Mouse (Mus musculus) testis, adult 2 months (tissue): Measurements from ENCODE around the gene Elof1. TPM values are rescaled to one million over a fixed set of nuclear protein-coding genes. Genes with fewer than 3 reads are reported as not detected.

Experiments
- H3K27ac ChIP-seq: fragments of 200-500 bp; 2 replicates; pipeline ENCODE4 v1.5.1; 2012; ENCODE audit warnings: low read depth, low read length; ENCODE audit not compliant: control insufficient read depth, insufficient read depth
- H3K27me3 ChIP-seq: fragments of 200-500 bp; 2 replicates; pipeline ENCODE4 v1.6.1; 2012; ENCODE audit warnings: mild to moderate bottlenecking, low read length, moderate library complexity; ENCODE audit not compliant: control insufficient read depth, insufficient read depth
- H3K36me3 ChIP-seq: fragments of 200-500 bp; 2 replicates; pipeline ENCODE4 v1.6.1; 2012; ENCODE audit warnings: mild to moderate bottlenecking, low read length; ENCODE audit not compliant: control insufficient read depth, insufficient read depth
- H3K4me1 ChIP-seq: fragments of 200-500 bp; 2 replicates; pipeline ENCODE4 v1.6.1; 2012; ENCODE audit warnings: low read length; ENCODE audit not compliant: control insufficient read depth, insufficient read depth
- H3K4me3 ChIP-seq: fragments of 200-500 bp; 2 replicates; pipeline ENCODE4 v1.5.1; 2012; ENCODE audit warnings: low read depth, mild to moderate bottlenecking, low read length, moderate library complexity, mixed read lengths; ENCODE audit not compliant: control insufficient read depth
- CTCF ChIP-seq: fragments of 200-500 bp; IDR thresholded peaks from 2 replicates; pipeline ENCODE4 v1.5.1; 2012; ENCODE audit warnings: low read depth, mild to moderate bottlenecking, inconsistent platforms, low read length, moderate library complexity; ENCODE audit not compliant: control insufficient read depth, insufficient read depth, insufficient replicate concordance
- POLR2A ChIP-seq: fragments of 200-500 bp; IDR thresholded peaks from 2 replicates; pipeline ENCODE4 v1.6.1; 2012; ENCODE audit warnings: low read depth, mild to moderate bottlenecking, inconsistent platforms, low read length, moderate library complexity; ENCODE audit not compliant: control insufficient read depth
- polyA plus RNA-seq: library from polyadenylated mRNA; depleted of rRNA; stranded (reverse); fragments of >200 nt; gene quantifications from 2 replicates; pipeline ENCODE4 v1.2.3, GENCODE M21; 2012

The Elof1 gene
- polyA plus RNA-seq, 1 experiment, result 1,299 TPM

DNA sequence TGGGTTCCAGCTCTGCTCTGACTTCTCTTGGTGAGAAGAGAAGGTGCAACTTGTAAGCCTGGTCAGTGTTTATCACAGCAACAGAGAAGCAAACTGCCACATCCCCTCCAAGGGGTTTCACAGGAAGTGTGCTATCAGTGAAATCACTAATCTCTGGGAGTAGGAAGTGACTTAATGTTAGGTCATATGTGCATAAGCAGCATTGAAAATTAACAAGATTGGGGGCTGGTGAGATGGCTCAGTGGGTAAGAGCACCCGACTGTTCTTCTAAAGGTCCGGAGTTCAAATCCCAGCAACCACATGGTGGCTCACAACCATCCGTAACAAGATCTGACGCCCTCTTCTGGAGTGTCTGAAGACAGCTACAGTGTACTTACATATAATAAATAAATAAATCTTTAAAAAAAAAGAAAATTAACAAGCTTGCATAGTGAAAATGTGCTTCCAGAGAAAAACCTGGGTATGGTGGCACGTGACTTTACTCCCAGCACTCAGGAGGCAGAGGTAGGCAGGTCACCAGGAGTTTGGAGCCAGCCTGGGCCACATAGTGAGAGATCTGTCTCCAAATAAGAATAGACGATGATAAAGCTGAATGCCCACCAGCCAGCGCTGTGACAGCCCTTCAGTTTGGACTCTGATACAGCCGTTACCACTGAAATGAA, 27.5 kb upstream of the Elof1 start:
- peaks cover 3% of the 10 kb centered on the region for H3K4me1 ChIP-seq
- H3K4me3 ChIP-seq, result no peak overlapping the region
- no peak overlapping the region for H3K27ac ChIP-seq
- H3K27me3 ChIP-seq, result no peaks in the 10 kb centered on the region
- TF ChIP-seq POLR2A (no peak), CTCF (no peak)
- H3K36me3 ChIP-seq, result no peaks in the 10 kb centered on the region

DNA sequence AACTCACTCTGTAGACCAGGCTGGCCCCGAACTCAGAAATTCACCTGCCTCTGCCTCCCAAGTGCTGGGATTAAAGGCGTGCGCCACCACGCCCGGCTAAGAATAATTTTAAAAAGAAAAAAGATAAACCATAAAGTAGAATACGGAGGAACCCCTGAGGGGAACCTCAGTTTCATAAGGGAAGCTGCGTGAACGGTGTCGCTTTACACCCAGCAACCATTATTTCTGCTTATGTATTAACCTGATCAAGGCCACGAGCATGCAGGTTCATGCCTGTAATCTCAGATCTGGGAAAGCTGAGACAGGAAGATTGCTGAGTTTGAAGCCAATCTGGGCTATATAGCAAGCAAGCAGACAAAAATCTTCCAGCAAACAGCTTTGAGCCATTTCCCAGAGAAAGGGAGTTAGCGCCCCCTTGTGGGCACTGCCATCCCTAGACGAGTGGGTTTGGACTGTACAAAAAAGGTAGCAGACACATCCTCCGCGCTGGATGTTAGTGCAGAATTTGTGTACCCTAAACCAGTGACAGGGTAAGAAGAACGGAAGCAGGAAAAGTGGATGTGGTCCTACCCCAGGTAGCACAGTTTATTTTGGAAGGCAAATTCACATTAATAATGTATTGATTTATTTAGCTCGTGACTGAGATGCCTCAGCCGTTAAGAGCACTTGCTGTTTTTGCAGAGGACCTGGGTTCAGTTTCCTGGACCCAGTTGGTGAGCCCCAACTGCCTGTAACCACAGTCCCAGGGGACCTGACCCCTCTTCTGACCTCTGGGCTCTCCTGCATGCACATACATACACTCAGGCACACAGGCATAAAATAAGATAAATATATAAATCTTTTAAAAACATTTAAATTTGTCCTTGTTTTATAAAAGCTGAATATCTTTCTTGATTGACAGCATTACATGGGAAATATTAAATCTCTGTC, 26.4 kb upstream of the Elof1 start:
- Histone ChIP-seq H3K4me1 (no peaks in the 10 kb centered on the region; the same call in 1 of the 2 replicates), H3K36me3 (no peaks in the 10 kb centered on the region), H3K4me3 (no peak overlapping the region), H3K27ac (no peak overlapping the region), H3K27me3 (no peaks in the 10 kb centered on the region)
- peak; percentile 90; the same call in 1 of the 2 replicates for TF ChIP-seq CTCF
- no peak for TF ChIP-seq POLR2A

DNA sequence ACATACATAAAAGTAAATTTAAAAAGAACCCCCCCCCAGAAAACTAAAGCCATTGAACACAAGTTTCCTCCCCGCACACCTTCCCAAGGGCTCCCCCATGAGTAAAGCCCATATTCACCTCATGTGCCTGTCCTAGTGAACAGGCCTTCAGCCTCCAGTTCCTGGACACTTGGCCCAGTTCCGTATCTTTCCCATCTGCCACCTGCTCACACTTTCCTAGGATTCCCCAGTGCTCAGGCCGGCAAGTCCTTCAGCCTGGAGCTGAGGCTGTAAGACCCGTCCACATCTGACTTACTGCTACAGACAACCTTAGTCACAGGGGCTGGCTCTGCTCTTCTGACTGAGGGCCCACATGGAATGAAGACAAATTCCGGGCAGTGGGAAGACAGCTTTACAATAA, 22.8 kb upstream of the Elof1 start:
- TF ChIP-seq CTCF, result no peak
- no peak for TF ChIP-seq POLR2A
- Histone ChIP-seq H3K27me3 (no peaks in the 10 kb centered on the region), H3K4me1 (no peaks in the 10 kb centered on the region; the same call in none of the 2 replicates), H3K4me3 (no peak overlapping the region), H3K36me3 (no peaks in the 10 kb centered on the region), H3K27ac (no peak overlapping the region)

DNA sequence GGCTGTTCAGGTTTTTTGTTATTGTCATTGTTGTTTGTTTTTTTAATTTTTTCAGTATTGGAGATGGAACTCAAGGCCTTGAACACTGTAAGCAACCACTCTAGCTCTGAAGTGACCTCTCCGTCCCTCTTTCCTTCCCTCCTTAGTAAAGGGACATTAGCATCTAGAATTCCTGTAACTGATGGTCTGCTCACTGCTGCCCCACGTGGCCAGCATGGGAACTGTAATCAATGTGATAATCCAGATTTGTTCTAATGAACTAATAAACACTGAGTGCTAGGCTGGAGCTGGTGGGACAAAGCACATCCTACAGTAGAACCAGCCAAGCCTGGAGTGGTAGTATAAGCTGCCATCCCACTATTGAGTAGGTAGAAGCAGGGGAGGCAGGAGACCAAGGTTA, 21.5 kb upstream of the Elof1 start:
- TF ChIP-seq CTCF (peak; percentile 67; the same call in 1 of the 2 replicates), POLR2A (no peak)
- H3K36me3 ChIP-seq, result no peaks in the 10 kb centered on the region
- H3K27me3 ChIP-seq, result no peaks in the 10 kb centered on the region
- H3K4me3 ChIP-seq, result no peak overlapping the region
- no peaks in the 10 kb centered on the region; the same call in 1 of the 2 replicates for H3K4me1 ChIP-seq
- no peak overlapping the region for H3K27ac ChIP-seq

DNA sequence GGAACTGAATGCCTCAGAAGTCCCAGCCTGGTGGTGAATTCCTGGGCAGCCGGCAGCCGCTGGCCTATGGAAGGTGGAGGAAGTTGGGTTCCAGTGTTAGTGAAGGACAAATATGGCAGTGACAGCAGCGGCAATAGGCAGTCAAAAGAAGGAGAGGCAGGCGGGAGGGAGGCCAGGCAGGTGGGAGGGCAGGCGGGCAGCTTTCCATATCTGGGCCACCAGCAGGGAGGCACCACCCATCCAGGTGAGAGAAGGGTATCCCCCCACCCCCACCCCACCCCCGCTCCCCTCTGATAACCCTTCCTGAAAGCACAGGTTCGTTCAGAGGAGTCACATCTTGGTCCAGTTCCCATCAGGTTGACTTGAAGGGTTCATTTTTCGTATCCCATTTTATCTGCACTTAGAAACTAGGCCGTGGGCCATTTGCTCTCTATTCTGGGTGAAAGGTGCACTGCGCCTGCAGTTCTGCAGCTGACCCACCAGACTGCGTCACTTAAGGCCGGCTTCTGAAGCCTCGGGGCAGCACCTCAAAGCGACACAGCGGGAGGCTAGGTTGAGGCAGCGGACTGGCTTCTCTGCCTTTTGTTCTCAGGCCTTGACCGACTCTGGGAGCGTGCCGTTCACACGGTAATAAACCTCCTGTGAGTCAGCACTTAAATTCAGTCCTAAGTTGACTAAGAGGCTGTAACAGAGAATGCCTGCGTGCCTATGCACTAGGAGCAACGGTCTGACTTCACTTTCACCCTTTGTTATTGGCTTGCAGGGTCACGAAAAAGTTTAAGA, 20.0 kb upstream of the Elof1 start:
- H3K27ac ChIP-seq, result no peak overlapping the region
- H3K27me3 ChIP-seq, result no peaks in the 10 kb centered on the region
- no peak overlapping the region for H3K4me3 ChIP-seq
- peaks cover 2% of the 10 kb centered on the region; the same call in 1 of the 2 replicates for H3K4me1 ChIP-seq
- TF ChIP-seq POLR2A, result no peak
- no peak for TF ChIP-seq CTCF
- no peaks in the 10 kb centered on the region for H3K36me3 ChIP-seq

- H3K4me3 ChIP-seq, result no peak within 1 kb of the TSS
- H3K27ac ChIP-seq, result no peak within 1 kb of the TSS
- no peak for TF ChIP-seq POLR2A
- no peak for TF ChIP-seq CTCF
- H3K27me3 ChIP-seq, result no peaks in the 10 kb centered on the region
- peaks cover 12% of the 10 kb centered on the region for H3K4me1 ChIP-seq
- H3K36me3 ChIP-seq, result no peaks in the 10 kb centered on the region
Measured at GRCm38 (mm10) chr9:22135644-22136390, 18.8 kb upstream of the Elof1 start, which contains the start of gene Acp5. Acp5 (minus strand) TSS chr9:22135711.
